Mouse (Mus musculus) midbrain, embryonic 16.5 days (tissue): ENCODE measurements at regions not wholly inside any gene's neighbourhood (a gene's known extent, or its start where the extent isn't known, plus 50 kb on each side); places are given as distances from the start of the nearest gene placed in this dataset.

ENCODE experiments used
- ATAC-seq: fragments of 200-750 bp; cut with Nextera tagmentation; 2 replicates; pipeline ENCODE4 v1.8.0; 2017; ENCODE audit warnings: moderate TSS enrichment
- H3K27ac ChIP-seq: fragments of 300-500 bp; sonication (generic); 2 replicates; pipeline ENCODE4 v1.5.1; 2014; ENCODE audit warnings: mild to moderate bottlenecking, low read length, mixed read lengths
- H3K27me3 ChIP-seq: fragments of 300-500 bp; sonication (generic); 2 replicates; pipeline ENCODE4 v1.6.1; 2014; ENCODE audit warnings: low read depth, low read length, mixed read lengths; ENCODE audit not compliant: control insufficient read depth, insufficient read depth
- H3K36me3 ChIP-seq: fragments of 300-500 bp; sonication (generic); 2 replicates; pipeline ENCODE4 v1.6.1; 2014; ENCODE audit warnings: mild to moderate bottlenecking, low read length, moderate library complexity, mixed read lengths; ENCODE audit not compliant: control insufficient read depth, insufficient read depth
- H3K4me1 ChIP-seq: fragments of 300-500 bp; sonication (generic); 2 replicates; pipeline ENCODE4 v1.6.1; 2014; ENCODE audit warnings: mild to moderate bottlenecking, low read length, mixed read lengths; ENCODE audit not compliant: control insufficient read depth, insufficient read depth
- H3K4me2 ChIP-seq: fragments of 300-500 bp; sonication (generic); 2 replicates; pipeline ENCODE4 v1.6.1; 2014; ENCODE audit warnings: mild to moderate bottlenecking, low read length, mixed read lengths
- H3K4me3 ChIP-seq: fragments of 300-500 bp; sonication (generic); 2 replicates; pipeline ENCODE4 v1.5.1; 2014; ENCODE audit warnings: low read depth, mild to moderate bottlenecking, low read length, moderate library complexity, mixed read lengths
- H3K9ac ChIP-seq: fragments of 300-500 bp; sonication (generic); 2 replicates; pipeline ENCODE4 v1.6.1; 2014; ENCODE audit warnings: low read depth, low read length, mixed read lengths
- H3K9me3 ChIP-seq: fragments of 300-500 bp; sonication (generic); replicated peaks from 2 replicates; pipeline ENCODE4 v1.6.1; 2014; ENCODE audit warnings: mild to moderate bottlenecking, low read length, mixed read lengths; ENCODE audit not compliant: control insufficient read depth, poor library complexity, severe bottlenecking
- WGBS: fragments of 180-500 bp; shearing (Covaris S2); extraction: QIAGEN DNeasy Blood & Tissue Kit; methylation state at CpG from one replicate; pipeline ENCODE4 v1.1.7; 2014; 5-methylcytosine and 5-hydroxymethylcytosine counted together

- no peak overlapping the region for H3K9ac ChIP-seq
- H3K27me3 ChIP-seq, result peaks cover 2% of the 10 kb centered on the region
- H3K4me1 ChIP-seq, result no peaks in the 10 kb centered on the region
- no peak overlapping the region for H3K4me2 ChIP-seq
- H3K27ac ChIP-seq, result no peak overlapping the region
- no peak for ATAC-seq
- H3K4me3 ChIP-seq, result no peak overlapping the region
- H3K36me3 ChIP-seq, result no peaks in the 10 kb centered on the region
- no peaks in the 10 kb centered on the region for H3K9me3 ChIP-seq
- 68% methylated on average over 2 of the region's 2 CpGs for WGBS
Observed at GRCm38 (mm10) chr12:109772543-109772942, 172.4 kb upstream of the Rtl1 start.

GRCm38 (mm10) chr12:109773909-109774313 lies 173.8 kb upstream of the Rtl1 start:
- Histone ChIP-seq H3K9me3 (no peaks in the 10 kb centered on the region), H3K4me1 (no peaks in the 10 kb centered on the region), H3K9ac (no peak overlapping the region), H3K4me3 (no peak overlapping the region), H3K36me3 (no peaks in the 10 kb centered on the region), H3K4me2 (no peak overlapping the region), H3K27ac (no peak overlapping the region), H3K27me3 (peaks cover 2% of the 10 kb centered on the region)
- ATAC-seq, result no peak
- 53% methylated on average over 3 of the region's 3 CpGs for WGBS

DNA sequence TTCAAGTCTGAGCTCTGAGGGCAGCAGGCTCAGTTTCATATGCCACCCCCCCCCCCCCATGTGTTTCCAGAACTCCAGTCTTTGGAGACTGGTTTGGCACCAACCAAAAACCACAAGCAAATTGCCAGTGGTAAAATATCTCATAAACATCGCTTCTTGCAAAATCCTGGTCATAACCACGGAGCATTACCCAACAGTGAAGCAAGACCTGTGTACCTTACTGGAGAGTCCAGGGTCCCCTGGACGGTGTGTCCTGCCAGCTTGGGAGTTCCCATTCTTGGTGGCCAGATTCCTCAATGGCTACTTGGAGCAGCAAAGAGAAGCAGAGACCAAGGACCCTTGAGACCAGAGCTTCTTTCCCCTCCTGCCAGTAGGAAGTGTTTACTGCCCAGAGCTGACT lies 198.7 kb upstream of the Rtl1 start:
- no peak overlapping the region for H3K27ac ChIP-seq
- H3K9me3 ChIP-seq, result no peaks in the 10 kb centered on the region
- 89% methylated on average over 3 of the region's 3 CpGs for WGBS
- H3K36me3 ChIP-seq, result no peaks in the 10 kb centered on the region
- no peak for ATAC-seq
- no peak overlapping the region for H3K4me2 ChIP-seq
- H3K4me3 ChIP-seq, result no peak overlapping the region
- no peak overlapping the region for H3K9ac ChIP-seq
- no peaks in the 10 kb centered on the region for H3K4me1 ChIP-seq
- H3K27me3 ChIP-seq, result no peaks in the 10 kb centered on the region

DNA sequence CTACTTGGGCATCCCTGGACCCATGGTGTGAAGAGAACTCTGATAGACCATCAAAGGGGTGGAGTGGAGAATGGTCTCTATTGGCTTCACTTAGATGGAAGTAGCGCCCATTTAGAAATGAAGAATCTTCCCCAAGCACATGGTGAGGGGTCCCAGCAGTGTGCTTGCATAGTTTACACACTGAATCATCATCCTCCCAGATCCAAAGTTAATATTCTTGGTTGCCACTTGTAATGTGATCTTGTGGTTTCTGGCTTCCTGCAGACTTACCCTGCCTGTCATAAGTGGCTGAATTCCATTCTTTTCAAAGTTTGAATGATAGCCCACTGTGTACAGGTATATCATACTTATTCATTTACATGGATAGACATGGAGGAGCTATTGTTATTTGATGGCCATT lies 199.3 kb upstream of the Rtl1 start:
- H3K4me2 ChIP-seq, result no peak overlapping the region
- no peaks in the 10 kb centered on the region for H3K9me3 ChIP-seq
- no peaks in the 10 kb centered on the region for H3K27me3 ChIP-seq
- no peak overlapping the region for H3K4me3 ChIP-seq
- no peak overlapping the region for H3K9ac ChIP-seq
- 85% methylated on average over 1 of the region's 1 CpGs for WGBS
- ATAC-seq, result no peak
- H3K27ac ChIP-seq, result no peak overlapping the region
- H3K36me3 ChIP-seq, result no peaks in the 10 kb centered on the region
- H3K4me1 ChIP-seq, result no peaks in the 10 kb centered on the region

DNA sequence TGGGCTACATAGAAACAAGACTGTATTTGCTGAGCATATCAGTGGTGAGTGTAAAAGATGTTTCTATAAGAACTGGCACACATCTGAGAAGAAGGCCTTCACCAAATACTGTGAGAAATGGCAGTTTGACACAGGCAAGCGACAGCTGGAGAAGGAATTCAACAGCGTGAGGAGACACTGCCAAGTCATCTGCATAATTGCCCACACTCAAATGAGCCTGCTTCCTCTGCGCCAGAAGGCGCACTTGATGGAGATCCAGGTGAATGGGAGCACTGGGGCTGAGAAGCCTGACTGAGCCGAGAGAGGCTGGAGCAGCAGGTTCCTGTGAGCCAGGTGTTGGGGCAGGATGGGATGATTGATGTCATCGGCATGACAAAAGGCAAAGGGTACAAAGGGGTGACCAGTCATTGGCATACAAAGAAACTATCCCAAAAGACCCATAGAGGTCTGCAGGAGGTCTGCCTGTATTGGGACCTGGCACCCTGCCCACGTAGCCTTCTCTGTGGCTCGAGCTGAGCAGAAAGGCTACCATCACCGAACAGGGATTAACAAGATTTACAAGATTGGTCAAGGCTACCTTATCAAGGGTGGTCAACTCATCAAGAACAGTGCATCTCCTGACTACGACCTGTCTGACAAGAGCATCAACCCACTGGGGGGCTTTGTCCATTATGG lies 227.2 kb upstream of the Rtl1 start:
- Histone ChIP-seq H3K9me3 (peaks cover 2% of the 10 kb centered on the region; the same call in 1 of the 2 replicates), H3K4me3 (no peak overlapping the region), H3K4me2 (no peak overlapping the region), H3K4me1 (0 out of 2 replicates have a peak, but pooled peaks cover 3% of the 10 kb centered on the region), H3K27me3 (no peaks in the 10 kb centered on the region), H3K36me3 (no peaks in the 10 kb centered on the region), H3K27ac (no peak overlapping the region), H3K9ac (no peak overlapping the region)
- 77% methylated on average over 10 of the region's 10 CpGs for WGBS
- ATAC-seq, result no peak

DNA sequence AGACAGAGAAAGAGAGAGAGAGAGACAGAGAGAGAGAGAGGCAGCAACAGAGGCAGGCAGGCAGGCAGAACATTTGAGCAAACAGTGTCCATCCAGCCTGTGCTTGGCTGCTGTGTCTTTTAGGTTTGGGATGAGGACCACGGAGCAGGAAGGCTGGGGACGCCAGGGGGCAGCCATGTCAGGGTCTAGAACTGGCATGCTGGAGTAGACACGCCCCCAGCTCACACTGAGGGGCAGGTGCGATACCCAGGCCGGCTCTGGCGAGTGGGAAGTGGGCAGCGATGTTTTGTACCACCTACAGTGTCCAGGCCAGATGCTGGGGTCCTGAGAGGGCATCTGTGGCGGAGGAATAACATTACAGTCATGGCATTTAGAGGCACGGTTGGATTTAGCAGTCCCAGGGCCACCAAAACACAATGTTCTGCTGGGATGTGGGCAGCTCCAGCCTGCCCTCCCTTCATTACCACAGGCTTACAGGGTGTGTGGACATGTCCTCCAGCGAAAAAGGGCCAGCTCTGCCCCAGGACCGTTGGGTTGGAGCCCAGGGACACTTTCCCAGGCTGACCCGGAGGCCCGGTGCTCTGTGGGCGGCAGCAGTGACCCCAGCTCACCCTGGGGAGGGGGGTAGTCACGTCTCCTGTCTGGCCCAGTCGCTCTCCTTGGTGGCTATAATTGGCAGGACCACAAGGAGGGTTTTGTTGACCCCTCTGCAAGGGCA lies 230.3 kb upstream of the Rtl1 start:
- H3K4me2 ChIP-seq, result 0 out of 2 replicates have a peak overlapping the region, but pooled peaks have one; percentile 16
- no peak overlapping the region for H3K9ac ChIP-seq
- 32% methylated on average over 16 of the region's 16 CpGs for WGBS
- H3K4me1 ChIP-seq, result 0 out of 2 replicates have a peak, but pooled peaks cover 3% of the 10 kb centered on the region
- no peaks in the 10 kb centered on the region; the same call in 1 of the 2 replicates for H3K9me3 ChIP-seq
- no peaks in the 10 kb centered on the region for H3K27me3 ChIP-seq
- no peak for ATAC-seq
- no peak overlapping the region for H3K27ac ChIP-seq
- H3K36me3 ChIP-seq, result no peaks in the 10 kb centered on the region
- no peak overlapping the region for H3K4me3 ChIP-seq

- Histone ChIP-seq H3K27ac (no peak overlapping the region), H3K4me1 (0 out of 2 replicates have a peak, but pooled peaks cover 3% of the 10 kb centered on the region), H3K9ac (no peak overlapping the region), H3K36me3 (no peaks in the 10 kb centered on the region), H3K27me3 (no peaks in the 10 kb centered on the region), H3K9me3 (no peaks in the 10 kb centered on the region), H3K4me2 (no peak overlapping the region), H3K4me3 (no peak overlapping the region)
- no peak for ATAC-seq
- WGBS, result 78% methylated on average over 10 of the region's 10 CpGs
Observed at GRCm38 (mm10) chr12:109832964-109833363, 232.8 kb upstream of the Rtl1 start.

DNA sequence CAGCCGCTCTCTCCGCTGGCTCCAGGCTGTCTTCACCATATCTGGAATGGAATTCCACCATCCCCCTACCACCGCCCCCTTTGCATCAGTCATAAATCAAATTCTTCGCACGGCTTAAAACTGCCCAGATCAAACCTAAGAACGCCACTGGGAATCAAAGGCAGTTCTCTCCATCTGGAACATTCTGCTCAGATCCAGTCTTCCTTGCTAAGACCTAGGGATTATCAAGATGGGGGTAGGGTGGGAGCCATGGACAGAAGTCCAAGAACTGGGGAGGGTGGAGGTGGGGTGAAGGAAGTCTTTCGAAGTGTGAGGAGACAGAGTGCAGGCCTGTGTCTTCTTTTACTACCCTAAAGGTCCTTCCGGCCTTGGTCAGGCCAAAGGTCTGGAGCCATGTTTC lies 236.4 kb upstream of the Rtl1 start:
- Histone ChIP-seq H3K27ac (no peak overlapping the region), H3K4me2 (no peak overlapping the region), H3K9ac (no peak overlapping the region), H3K4me1 (peaks cover 2% of the 10 kb centered on the region; the same call in 1 of the 2 replicates), H3K36me3 (no peaks in the 10 kb centered on the region), H3K4me3 (no peak overlapping the region), H3K27me3 (no peaks in the 10 kb centered on the region), H3K9me3 (no peaks in the 10 kb centered on the region)
- no peak for ATAC-seq
- 93% methylated on average over 8 of the region's 8 CpGs for WGBS

GRCm38 (mm10) chr12:109839126-109839587 lies 239.0 kb upstream of the Rtl1 start:
- Histone ChIP-seq H3K4me1 (peaks cover 2% of the 10 kb centered on the region; the same call in 1 of the 2 replicates), H3K27ac (no peak overlapping the region), H3K4me3 (no peak overlapping the region), H3K27me3 (no peaks in the 10 kb centered on the region), H3K4me2 (no peak overlapping the region), H3K9me3 (no peaks in the 10 kb centered on the region), H3K9ac (no peak overlapping the region), H3K36me3 (no peaks in the 10 kb centered on the region)
- 39% methylated on average over 9 of the region's 9 CpGs for WGBS
- no peak for ATAC-seq
